In genomic region chr9:43305882-43306281, GRCm38 (mm10) we compare ENCODE assay signal across 18 mouse cellular contexts. TPM values are rescaled to one million over a fixed set of nuclear protein-coding genes. Genes with fewer than 3 reads are reported as not detected.
DNase-seq lines count a peak whose midpoint lies in the region; ATAC-seq and TF ChIP-seq lines count a peak whose summit lies in the region.
"Had no signal": no experiment of that assay in that cellular context is flagged by ENCODE, and none has a peak within 500 bp of the region (broad histone marks: within the 10 kb centered on the region; RNA-seq: fewer than 3 reads in every experiment).

No protein-coding gene starts in this region.

- TF ChIP-seq CTCF in stomach, postnatal 0 days (IDR thresholded peaks at IDR 0.05; ENCODE audit: low read depth) = no peak

- H3K4me3 ChIP-seq in stomach, embryonic 16.5 days (replicated peaks; ENCODE audit: low read length) = no peak overlapping the region
- no peak overlapping the region for H3K4me3 ChIP-seq in stomach, postnatal 0 days (ENCODE audit: low read depth, low read length)
- H3K4me3 ChIP-seq in intestine, embryonic 14.5 days (ENCODE audit: low read depth, low read length) = no peak overlapping the region
- H3K4me3 ChIP-seq: embryonic facial prominence, embryonic 12.5 days; hindbrain, embryonic 15.5 days; limb, embryonic 10.5 days; liver, embryonic 13.5 days; midbrain, embryonic 10.5 days had no signal

- WGBS in stomach, embryonic 16.5 days = 32% methylated on average over 6 of the region's 6 CpGs
- 35% methylated on average over 6 of the region's 6 CpGs for WGBS in stomach, postnatal 0 days
- 32% methylated on average over 6 of the region's 6 CpGs for WGBS in intestine, embryonic 14.5 days

- DNase-seq in stomach, postnatal 0 days (ENCODE audit: low spot score) = no peak
- no peak for DNase-seq in intestine, embryonic 14.5 days (ENCODE audit: low spot score)
- DNase-seq in lung, postnatal 36 days = peak; percentile 54
- DNase-seq in urinary bladder, postnatal 25 days (ENCODE audit: low spot score) = no peak
- DNase-seq in cerebellum, adult 11-12 months = no peak
- DNase-seq: cerebellum, adult 11 months; heart, postnatal 14 days; layer of hippocampus, postnatal 36 days; liver, embryonic 13.5 days had no signal

- no peak for TF ChIP-seq EP300 in stomach, postnatal 0 days (optimal IDR thresholded peaks at IDR 0.05)

- H3K9ac ChIP-seq in stomach, embryonic 16.5 days (ENCODE audit: low read length) = no peak overlapping the region
- H3K9ac ChIP-seq in stomach, postnatal 0 days (ENCODE audit: low read length) = no peak overlapping the region
- H3K9ac ChIP-seq in intestine, embryonic 14.5 days (ENCODE audit: low read length) = no peak overlapping the region
- H3K9ac ChIP-seq: embryonic facial prominence, embryonic 12.5 days; hindbrain, embryonic 15.5 days; liver, embryonic 13.5 days had no signal

- H3K4me1 ChIP-seq in stomach, embryonic 16.5 days (ENCODE audit: control insufficient read depth, insufficient read depth, low read length) = no peaks in the 10 kb centered on the region; the same call in 1 of the 2 replicates
- no peaks in the 10 kb centered on the region for H3K4me1 ChIP-seq in stomach, postnatal 0 days (replicated peaks; ENCODE audit: control insufficient read depth, insufficient read depth)
- H3K4me1 ChIP-seq in intestine, embryonic 14.5 days (replicated peaks; ENCODE audit: control insufficient read depth, insufficient read depth, low read length) = peaks cover 4% of the 10 kb centered on the region; the same call in 1 of the 2 replicates
- H3K4me1 ChIP-seq: hindbrain, embryonic 15.5 days; liver, embryonic 13.5 days had no signal

- H3K27me3 ChIP-seq in stomach, embryonic 16.5 days (ENCODE audit: control insufficient read depth, insufficient read depth, low read length) = no peaks in the 10 kb centered on the region
- no peaks in the 10 kb centered on the region for H3K27me3 ChIP-seq in stomach, postnatal 0 days (ENCODE audit: control insufficient read depth, insufficient read depth, low read length)
- no peaks in the 10 kb centered on the region for H3K27me3 ChIP-seq in intestine, embryonic 14.5 days (replicated peaks; ENCODE audit: control insufficient read depth, insufficient read depth, low read length)
- H3K27me3 ChIP-seq: CH12.LX; embryonic facial prominence, embryonic 12.5 days; hindbrain, embryonic 15.5 days; Patski had no signal

- H3K27ac ChIP-seq in stomach, embryonic 16.5 days (ENCODE audit: low read length) = 0 out of 2 replicates have a peak overlapping the region, but pooled peaks have one; percentile 2
- H3K27ac ChIP-seq in stomach, postnatal 0 days (replicated peaks) = no peak overlapping the region
- no peak overlapping the region for H3K27ac ChIP-seq in intestine, embryonic 14.5 days (ENCODE audit: low read depth)
- H3K27ac ChIP-seq: embryonic facial prominence, embryonic 12.5 days; hindbrain, embryonic 15.5 days; limb, embryonic 10.5 days; liver, embryonic 13.5 days; midbrain, embryonic 10.5 days had no signal

- H3K36me3 ChIP-seq in stomach, embryonic 16.5 days (ENCODE audit: control insufficient read depth, insufficient read depth, low read length) = no peaks in the 10 kb centered on the region
- no peaks in the 10 kb centered on the region for H3K36me3 ChIP-seq in stomach, postnatal 0 days (ENCODE audit: control insufficient read depth, insufficient read depth, low read length)
- no peaks in the 10 kb centered on the region for H3K36me3 ChIP-seq in intestine, embryonic 14.5 days (ENCODE audit: control insufficient read depth, insufficient read depth, low read length)
- H3K36me3 ChIP-seq: embryonic facial prominence, embryonic 12.5 days; hindbrain, embryonic 15.5 days; limb, embryonic 10.5 days; liver, embryonic 13.5 days; midbrain, embryonic 10.5 days had no signal

- no peak for ATAC-seq in stomach, embryonic 16.5 days (ENCODE audit: insufficient read depth, low FRiP score)
- ATAC-seq in stomach, postnatal 0 days (ENCODE audit: low FRiP score, low TSS enrichment) = no peak
- ATAC-seq in intestine, embryonic 14.5 days (replicated peaks; ENCODE audit: low FRiP score, low TSS enrichment, low read depth) = peak; percentile 49; the same call in 1 of the 2 replicates
- no peak for ATAC-seq in monocyte, adult 5-6 weeks (replicated peaks; ENCODE audit: insufficient number of reproducible peaks, low FRiP score, low TSS enrichment, poor library complexity, severe bottlenecking)
- ATAC-seq: Patski had no signal

- no peak overlapping the region for H3K4me2 ChIP-seq in stomach, embryonic 16.5 days (ENCODE audit: low read depth, low read length)
- H3K4me2 ChIP-seq in stomach, postnatal 0 days (replicated peaks; ENCODE audit: low read depth) = no peak overlapping the region
- no peak overlapping the region for H3K4me2 ChIP-seq in intestine, embryonic 14.5 days (ENCODE audit: low read length)
- H3K4me2 ChIP-seq: embryonic facial prominence, embryonic 12.5 days; hindbrain, embryonic 15.5 days; liver, embryonic 13.5 days had no signal

- H3K9me3 ChIP-seq in stomach, embryonic 16.5 days (replicated peaks; ENCODE audit: control insufficient read depth, low read length) = no peaks in the 10 kb centered on the region
- no peaks in the 10 kb centered on the region for H3K9me3 ChIP-seq in stomach, postnatal 0 days (ENCODE audit: control insufficient read depth, low read length)
- H3K9me3 ChIP-seq in intestine, embryonic 14.5 days (ENCODE audit: control insufficient read depth, low read length) = no peaks in the 10 kb centered on the region
- H3K9me3 ChIP-seq: embryonic facial prominence, embryonic 12.5 days; hindbrain, embryonic 15.5 days; limb, embryonic 10.5 days; liver, embryonic 13.5 days; midbrain, embryonic 10.5 days had no signal

RNA-seq across cellular contexts. Expression of gene Trim29, which starts 4.8 kb away (rescaled TPM):
- 54.1 and 69.6 TPM in 2 replicates for polyA plus RNA-seq in stomach, embryonic 16.5 days (2015; fragmentation: Nextera tagmentation; extraction: Ambion mirVana)
- 71.2 and 75.3 TPM in 2 replicates for polyA plus RNA-seq in stomach, postnatal 0 days (2015; fragmentation: Nextera tagmentation; extraction: Ambion mirVana)
- polyA plus RNA-seq in intestine, embryonic 14.5 days (2014; fragmentation: Nextera tagmentation; extraction: Ambion mirVana) = 1.3 and 1.5 TPM in 2 replicates
- total RNA-seq in monocyte, adult 5-6 weeks (2017) = not detected in 3 replicates
- total RNA-seq: gastrocnemius, adult 8-10 months had no signal
- polyA plus RNA-seq: hindbrain, embryonic 15.5 days; Patski had no signal

Comparison
In these comparisons a context has a peak if more than half of its experiments do, and no peak if none do; other contexts are left out.
1. RNA of gene Trim29, which starts 4.8 kb away (polyA plus RNA-seq): 71.2 to 75.3 TPM in stomach, postnatal 0 days and 54.1 to 69.6 TPM in stomach, embryonic 16.5 days; 1.3 to 1.5 TPM in intestine, embryonic 14.5 days; every median in the first group is over 10 times any median in the second.